Mouse (Mus musculus): ENCODE data around the gene C130074G19Rik.
A peak's percentile ranks its signal among the peaks of the same experiment; 100 is the strongest.

C130074G19Rik gene

GRCm38 (mm10) chr1:184844326-184845066, 38.5 kb downstream of the C130074G19Rik start:
- DNase-seq (ENCODE audit: low read depth, low spot score), result peak; percentile 56

- DNase-seq (ENCODE audit: low read depth, low spot score), result no peak
Observed at GRCm38 (mm10) chr1:184837649-184838048, 45.4 kb downstream of the C130074G19Rik start.

- no peak for DNase-seq (ENCODE audit: low read depth, low spot score)
Observed at GRCm38 (mm10) chr1:184836350-184836749, 46.7 kb downstream of the C130074G19Rik start.

DNA sequence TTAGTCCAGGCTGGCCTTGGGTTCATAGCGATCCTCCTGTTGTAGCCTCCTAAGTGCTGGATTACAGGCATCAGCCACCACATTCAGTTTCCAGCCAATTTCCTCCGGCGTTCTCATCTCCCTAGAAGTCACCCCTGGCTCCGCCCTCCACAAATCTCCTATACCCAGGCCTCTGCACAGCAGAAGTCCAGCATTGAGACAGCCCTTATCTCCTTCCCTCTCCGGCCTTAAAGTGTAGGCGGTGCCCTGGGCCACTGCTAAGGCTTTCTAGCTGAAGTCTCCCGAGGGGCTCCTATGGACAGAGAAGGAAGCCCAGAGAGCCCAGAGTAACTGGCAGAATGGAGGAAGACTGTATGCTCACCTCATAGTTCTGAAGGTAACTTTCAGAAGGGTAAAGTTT, 49.5 kb downstream of the C130074G19Rik start:
- DNase-seq (ENCODE audit: low read depth, low spot score), result no peak

DNA sequence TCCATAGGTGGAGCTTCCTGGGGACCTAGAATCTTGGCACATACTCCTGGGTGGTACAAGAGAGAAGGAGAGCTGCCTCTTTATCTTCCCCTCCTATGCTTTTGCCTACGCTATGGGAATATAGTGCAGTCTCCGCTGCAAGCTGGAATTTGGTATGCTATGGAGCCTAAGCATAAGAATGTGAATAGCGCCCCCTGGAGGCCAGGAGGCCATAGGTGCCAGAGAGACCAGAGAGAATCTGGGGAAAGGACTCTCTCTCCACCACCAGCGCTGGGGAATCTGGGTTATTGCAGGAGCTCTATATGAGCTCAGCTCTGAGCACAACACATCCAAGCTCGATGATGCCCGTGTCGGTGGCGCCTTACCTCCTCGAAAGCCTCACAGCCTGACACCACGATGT, 50.8 kb downstream of the C130074G19Rik start:
- DNase-seq (ENCODE audit: low read depth, low spot score), result no peak

DNA sequence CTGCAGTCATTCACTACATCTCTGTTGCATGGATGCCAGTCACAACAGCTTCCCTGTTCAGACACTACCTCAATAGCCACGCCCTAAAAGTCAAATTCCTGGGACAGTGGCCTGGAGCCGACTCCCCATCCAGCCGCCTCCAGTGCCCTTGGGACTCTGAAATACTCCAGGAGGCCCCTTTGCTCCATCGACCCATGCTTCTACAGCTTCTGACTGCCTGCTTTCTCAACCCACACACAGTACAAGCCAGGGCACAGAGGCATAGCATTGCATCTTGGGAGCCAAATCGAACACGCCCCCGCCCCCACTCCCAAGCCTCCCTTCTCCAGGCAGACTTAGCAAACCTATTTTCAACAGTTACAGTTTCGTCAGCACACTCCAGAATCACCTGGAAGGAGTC, 53.1 kb downstream of the C130074G19Rik start:
- peak; percentile 44 for DNase-seq (ENCODE audit: low read depth, low spot score)

- peak; percentile 69 for DNase-seq (ENCODE audit: low read depth, low spot score)
Observed at GRCm38 (mm10) chr1:184827175-184827701, 55.8 kb downstream of the C130074G19Rik start.

GRCm38 (mm10) chr1:184825093-184825492, 57.9 kb downstream of the C130074G19Rik start:
- peak; percentile 63 for DNase-seq (ENCODE audit: low read depth, low spot score)

DNA sequence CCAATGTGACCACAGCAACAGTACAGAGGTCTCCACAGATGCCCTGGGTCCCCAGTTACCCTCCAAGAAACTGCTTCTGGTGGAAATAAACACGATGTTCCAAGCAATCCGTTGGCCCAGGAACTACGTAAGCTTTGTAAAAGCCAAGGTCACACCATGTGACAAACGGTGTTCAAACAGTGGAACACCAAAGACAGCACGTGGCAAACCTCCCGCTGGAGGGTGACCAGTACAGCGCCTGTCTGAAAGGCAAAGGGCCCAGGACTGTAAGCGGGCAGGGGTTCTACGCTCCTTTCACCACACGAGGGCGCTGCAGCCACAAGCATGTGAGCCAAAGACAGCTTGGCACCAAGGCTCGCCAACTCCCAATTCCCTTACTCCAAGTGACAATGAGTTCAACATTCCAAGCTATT, 58.6 kb downstream of the C130074G19Rik start:
- DNase-seq (ENCODE audit: low read depth, low spot score), result peak; percentile 94

DNA sequence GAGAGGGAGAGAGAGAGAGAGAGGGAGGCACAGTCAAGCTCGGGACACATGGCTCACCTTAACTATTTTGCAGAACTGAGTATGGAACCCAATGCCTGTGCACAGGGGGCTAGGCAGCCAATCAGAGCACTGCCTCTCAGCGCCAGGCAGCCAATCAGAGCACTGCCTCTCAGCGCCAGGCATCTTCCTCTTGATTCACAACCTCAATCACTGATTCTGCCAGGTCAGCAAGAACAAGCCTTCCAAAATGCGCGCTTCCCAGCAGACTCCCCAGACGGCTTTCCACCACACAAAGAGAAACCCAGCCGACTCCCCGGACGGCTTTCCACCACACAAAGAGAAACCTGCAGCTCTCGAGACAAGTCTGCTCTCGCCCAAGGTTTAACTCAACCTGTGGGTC, 60.3 kb downstream of the C130074G19Rik start:
- peak; percentile 54 for DNase-seq (ENCODE audit: low read depth, low spot score)
